Mouse (Mus musculus) small intestine, adult 2 months (tissue): Measurements from ENCODE around the gene Tnfaip8l1. TPM values are rescaled to one million over a fixed set of nuclear protein-coding genes. Genes with fewer than 3 reads are reported as not detected.

Experiments
- H3K27ac ChIP-seq: fragments of 200-500 bp; 2 replicates; pipeline ENCODE4 v1.5.1; 2012; ENCODE audit warnings: low read depth, low read length, control low read depth, inconsistent platforms; ENCODE audit not compliant: insufficient read depth
- H3K27me3 ChIP-seq: fragments of 200-500 bp; 2 replicates; pipeline ENCODE4 v1.6.1; 2012; ENCODE audit warnings: mild to moderate bottlenecking, moderate library complexity, low read length, inconsistent platforms; ENCODE audit not compliant: control insufficient read depth, insufficient read depth
- H3K36me3 ChIP-seq: fragments of 200-500 bp; 2 replicates; pipeline ENCODE4 v1.6.1; 2012; ENCODE audit warnings: mild to moderate bottlenecking, low read length, control low read depth, inconsistent platforms; ENCODE audit not compliant: control insufficient read depth, insufficient read depth
- H3K4me1 ChIP-seq: fragments of 200-500 bp; 2 replicates; pipeline ENCODE4 v1.6.1; 2012; ENCODE audit warnings: low read length, inconsistent platforms, mixed read lengths; ENCODE audit not compliant: control insufficient read depth, insufficient read depth, insufficient read length
- H3K4me3 ChIP-seq: fragments of 200-500 bp; 2 replicates; pipeline ENCODE4 v1.5.1; 2012; ENCODE audit warnings: low read depth, mild to moderate bottlenecking, control low read depth, inconsistent platforms, low read length, moderate library complexity
- CTCF ChIP-seq: fragments of 200-500 bp; IDR thresholded peaks from 2 replicates; pipeline ENCODE4 v1.5.1; 2012; ENCODE audit warnings: low read depth, mild to moderate bottlenecking, control low read depth, inconsistent platforms, low read length, moderate library complexity, mixed read lengths; ENCODE audit not compliant: insufficient replicate concordance, insufficient read length; ENCODE audit errors: extremely low read depth
- POLR2A ChIP-seq: fragments of 200-500 bp; IDR thresholded peaks from 2 replicates; pipeline ENCODE4 v1.6.1; 2012; ENCODE audit warnings: low read depth, mild to moderate bottlenecking, control low read depth, inconsistent platforms, low read length, moderate library complexity
- WGBS: fragments of 180-500 bp; shearing (Covaris S2); methylation state at CpG from one replicate; pipeline ENCODE4 v1.1.7; 2018; 5-methylcytosine and 5-hydroxymethylcytosine counted together
- polyA plus RNA-seq: library from polyadenylated mRNA; depleted of rRNA; stranded (reverse); fragments of >200 nt; gene quantifications from 2 replicates; pipeline ENCODE4 v1.2.3, GENCODE M21; 2012

The Tnfaip8l1 gene
- polyA plus RNA-seq, 1 experiment = 10.3 TPM

GRCm38 (mm10) chr17:56139858-56140595 is 22.2 kb upstream of the Tnfaip8l1 start, which contains the start of gene Sema6b:
Gene Sema6b, minus strand, starts transcription at chr17:56140343.
- H3K4me1 ChIP-seq = peaks cover 14% of the 10 kb centered on the region
- 3% methylated on average over 78 of the region's 79 CpGs for WGBS
- H3K36me3 ChIP-seq = no peaks in the 10 kb centered on the region
- TF ChIP-seq CTCF (no peak), POLR2A (no peak)
- H3K27me3 ChIP-seq = peaks cover 44% of the 10 kb centered on the region
- no peak within 1 kb of the TSS for H3K27ac ChIP-seq
- peak within 1 kb of the TSS; percentile 81 for H3K4me3 ChIP-seq

GRCm38 (mm10) chr17:56141702-56142605 is 20.3 kb upstream of the Tnfaip8l1 start:
- H3K4me3 ChIP-seq = peak overlapping the region; percentile 42
- H3K27me3 ChIP-seq = peaks cover 44% of the 10 kb centered on the region
- no peak for TF ChIP-seq CTCF
- peaks cover 13% of the 10 kb centered on the region; the same call in 1 of the 2 replicates for H3K4me1 ChIP-seq
- WGBS = 3% methylated on average over 47 of the region's 47 CpGs
- no peaks in the 10 kb centered on the region for H3K36me3 ChIP-seq
- no peak overlapping the region for H3K27ac ChIP-seq

DNA sequence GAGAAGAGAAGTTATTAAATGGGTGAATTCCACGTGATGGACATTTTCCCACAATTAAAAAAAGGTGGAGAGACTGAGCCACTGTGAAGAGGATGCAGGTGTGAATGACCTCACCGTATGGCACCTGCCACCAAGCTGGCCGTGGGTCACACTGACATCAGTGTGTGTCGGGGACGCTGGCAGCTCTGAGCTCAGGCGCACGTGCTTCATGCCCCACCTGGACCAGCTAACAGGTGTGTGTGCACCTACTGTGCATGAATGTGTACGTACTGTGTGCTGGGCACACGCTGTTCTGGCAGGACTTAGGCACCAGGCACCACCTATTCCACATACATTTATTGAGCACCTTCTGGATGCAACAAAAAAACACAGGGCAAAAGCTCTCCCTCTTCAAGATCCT is 17.7 kb upstream of the Tnfaip8l1 start:
- Histone ChIP-seq H3K4me1 (peaks cover 15% of the 10 kb centered on the region; the same call in 1 of the 2 replicates), H3K27ac (no peak overlapping the region), H3K36me3 (no peaks in the 10 kb centered on the region), H3K4me3 (no peak overlapping the region), H3K27me3 (peaks cover 49% of the 10 kb centered on the region)
- WGBS = 62% methylated on average over 9 of the region's 9 CpGs
- TF ChIP-seq POLR2A = no peak
- TF ChIP-seq CTCF = no peak

DNA sequence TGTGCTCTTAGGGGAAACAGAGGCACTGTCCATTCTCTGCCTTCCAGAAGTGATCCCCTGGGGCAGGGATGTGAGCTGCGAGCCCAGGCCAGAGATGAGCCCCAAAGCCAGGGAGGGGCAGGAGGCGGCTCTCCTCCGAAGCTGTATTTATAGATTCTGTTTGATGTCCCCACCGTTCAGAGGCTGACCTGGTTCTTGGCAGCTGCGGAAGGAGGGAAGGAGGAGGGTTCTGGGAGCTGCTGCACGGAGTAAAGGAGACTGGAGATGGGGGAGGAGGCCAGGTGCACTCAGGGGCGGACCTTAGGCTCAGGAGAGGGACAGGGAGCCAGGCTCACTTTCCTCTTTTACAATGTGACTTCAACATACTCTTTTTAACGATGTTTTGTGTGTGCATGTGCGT is 16.1 kb upstream of the Tnfaip8l1 start:
- H3K27ac ChIP-seq = no peak overlapping the region
- no peak overlapping the region for H3K4me3 ChIP-seq
- WGBS = 23% methylated on average over 9 of the region's 9 CpGs
- TF ChIP-seq CTCF (no peak), POLR2A (no peak)
- H3K36me3 ChIP-seq = no peaks in the 10 kb centered on the region
- H3K27me3 ChIP-seq = peaks cover 35% of the 10 kb centered on the region
- peaks cover 11% of the 10 kb centered on the region; the same call in 1 of the 2 replicates for H3K4me1 ChIP-seq

GRCm38 (mm10) chr17:56147420-56147819 is 14.9 kb upstream of the Tnfaip8l1 start:
- WGBS = 63% methylated on average over 12 of the region's 12 CpGs
- no peak for TF ChIP-seq POLR2A
- TF ChIP-seq CTCF = no peak
- H3K36me3 ChIP-seq = no peaks in the 10 kb centered on the region
- peaks cover 23% of the 10 kb centered on the region for H3K27me3 ChIP-seq
- H3K27ac ChIP-seq = no peak overlapping the region
- H3K4me1 ChIP-seq = peaks cover 5% of the 10 kb centered on the region; the same call in 1 of the 2 replicates
- H3K4me3 ChIP-seq = no peak overlapping the region

DNA sequence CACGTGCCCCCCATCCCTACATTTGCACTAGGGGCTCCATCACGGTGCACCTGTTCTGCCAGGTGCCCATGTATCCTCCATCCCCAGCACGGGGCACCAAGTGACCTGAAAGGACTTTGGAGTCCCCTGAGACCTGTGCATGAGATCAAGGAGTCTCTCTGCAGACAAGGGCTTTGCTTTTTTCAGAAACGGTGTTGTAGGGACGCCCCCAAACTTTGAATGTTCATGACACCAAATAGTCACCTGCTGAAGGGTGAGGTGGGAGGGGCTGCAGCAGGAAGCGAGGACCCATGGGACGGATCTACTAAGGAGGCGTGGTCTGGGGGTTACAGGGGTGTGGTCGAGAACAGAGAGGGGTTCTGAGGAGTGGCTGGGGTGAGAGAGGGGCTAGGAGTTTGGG is 14.0 kb upstream of the Tnfaip8l1 start:
- Histone ChIP-seq H3K36me3 (no peaks in the 10 kb centered on the region), H3K27ac (no peak overlapping the region), H3K4me3 (no peak overlapping the region), H3K4me1 (peaks cover 5% of the 10 kb centered on the region; the same call in 1 of the 2 replicates), H3K27me3 (peaks cover 17% of the 10 kb centered on the region; the same call in 1 of the 2 replicates)
- no peak for TF ChIP-seq POLR2A
- no peak for TF ChIP-seq CTCF
- 26% methylated on average over 9 of the region's 9 CpGs for WGBS

DNA sequence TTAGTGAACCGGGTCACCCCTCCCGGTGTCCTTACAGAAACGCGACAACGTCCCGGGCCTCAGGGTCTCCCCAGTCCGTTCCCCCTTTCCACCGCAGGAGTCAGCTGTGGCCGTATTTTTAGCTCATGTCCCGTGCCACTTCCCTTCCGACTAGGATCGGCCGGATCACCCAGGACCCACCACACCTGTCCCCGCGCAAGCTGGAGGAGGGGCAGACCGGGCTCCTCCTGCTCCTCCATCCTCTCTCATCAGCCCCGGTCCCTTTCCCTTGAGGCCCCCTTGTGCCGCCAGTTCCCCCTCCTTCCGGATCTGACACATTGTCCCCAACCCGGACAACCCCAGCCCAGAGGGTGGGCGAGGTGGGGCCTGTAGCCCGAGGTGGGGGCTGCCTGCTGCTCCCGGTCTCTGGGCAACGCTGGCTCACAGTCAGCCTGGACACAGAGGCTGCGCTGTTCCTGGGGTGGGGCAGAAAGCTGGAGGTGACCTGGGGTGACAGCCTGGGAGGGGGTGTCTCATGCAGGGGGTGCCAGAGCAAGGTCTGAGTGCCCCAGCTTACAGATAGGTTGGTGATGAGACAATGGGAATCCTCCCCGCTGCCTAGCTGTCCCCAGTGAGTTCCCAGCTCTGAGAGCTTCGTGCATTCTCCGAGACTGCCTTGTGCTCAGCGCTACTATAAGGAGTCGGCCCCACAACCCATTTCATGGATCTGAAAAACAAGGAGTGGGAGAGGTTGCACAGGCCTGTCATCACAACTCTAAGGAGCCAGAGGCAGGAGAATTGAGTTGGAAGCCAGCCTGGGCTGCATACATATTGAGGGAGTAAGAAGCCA is 13.3 kb upstream of the Tnfaip8l1 start:
- peaks cover 10% of the 10 kb centered on the region; the same call in 1 of the 2 replicates for H3K27me3 ChIP-seq
- no peak overlapping the region for H3K27ac ChIP-seq
- H3K4me1 ChIP-seq = peaks cover 10% of the 10 kb centered on the region
- no peak overlapping the region for H3K4me3 ChIP-seq
- TF ChIP-seq CTCF = no peak
- no peak for TF ChIP-seq POLR2A
- 5% methylated on average over 30 of the region's 30 CpGs for WGBS
- no peaks in the 10 kb centered on the region for H3K36me3 ChIP-seq
